Mouse (Mus musculus) heart, postnatal 0 days (tissue): ENCODE results near the gene Dusp1.

Experiments used
- CTCF ChIP-seq: IDR thresholded peaks from 2 replicates; pipeline ENCODE4 v1.5.1; 2016; ENCODE audit warnings: antibody characterized with exemption, control low read depth, low read depth
- EP300 ChIP-seq: IDR thresholded peaks from 2 replicates; pipeline ENCODE4 v1.6.1; 2016; ENCODE audit warnings: antibody characterized with exemption, low read depth

DNA sequence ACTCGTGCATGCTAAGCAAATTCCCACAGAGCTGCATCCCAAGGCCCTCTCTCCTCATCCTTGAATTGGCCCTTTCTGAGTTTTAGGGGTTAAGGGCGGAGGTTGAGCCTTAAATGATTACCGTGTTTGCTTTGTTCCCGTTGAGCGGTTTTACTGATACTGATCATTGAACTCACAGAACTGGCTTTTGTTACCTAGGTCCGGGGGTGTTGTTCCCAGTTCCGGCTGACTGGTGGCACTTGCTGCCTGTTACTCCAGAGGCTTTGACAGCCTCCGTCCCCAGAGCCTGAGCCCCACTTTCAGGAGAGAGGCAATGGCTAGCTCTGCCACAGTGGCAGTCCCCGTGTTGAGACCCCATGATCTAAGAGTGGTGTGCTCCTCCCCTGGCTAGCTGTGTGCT is 2.5 kb upstream of the Dusp1 start:
- no peak for TF ChIP-seq CTCF
- no peak for TF ChIP-seq EP300
